Comparison of ENCODE assay signal across 8 mouse cellular contexts in genomic region chr7:141048226-141049218, GRCm38 (mm10). TPM values are rescaled to one million over a fixed set of nuclear protein-coding genes. Genes with fewer than 3 reads are reported as not detected.
DNase-seq lines count a peak whose midpoint lies in the region; ATAC-seq and TF ChIP-seq lines count a peak whose summit lies in the region.

No protein-coding gene starts in this region.

- TF ChIP-seq CTCF in hindbrain, postnatal 0 days (IDR thresholded peaks at IDR 0.05; ENCODE audit: low read depth) = peak; percentile 93

- peak overlapping the region; percentile 39 for H3K4me3 ChIP-seq in hindbrain, postnatal 0 days (ENCODE audit: low read length)
- peak overlapping the region; percentile 11; the same call in 1 of the 2 replicates for H3K4me3 ChIP-seq in macrophage (ENCODE audit: inconsistent target)

- peak; percentile 84 for ATAC-seq in activated CD4-positive, CD25-positive, alpha-beta regulatory T cell, adult 4 months
- peak; percentile 64 for ATAC-seq in common myeloid progenitor, adult 5-6 weeks (replicated peaks; ENCODE audit: low read depth, poor library complexity, severe bottlenecking)
- peak; percentile 94 for ATAC-seq in hindbrain, postnatal 0 days

- H3K4me1 ChIP-seq in hindbrain, postnatal 0 days (ENCODE audit: insufficient read depth, low read length) = peaks cover 4% of the 10 kb centered on the region; the same call in 1 of the 2 replicates

- peak overlapping the region; percentile 28; the same call in 1 of the 2 replicates for H3K9ac ChIP-seq in hindbrain, postnatal 0 days (replicated peaks; ENCODE audit: low read length)

- no peaks in the 10 kb centered on the region for H3K27me3 ChIP-seq in hindbrain, postnatal 0 days (ENCODE audit: insufficient read depth, low read length)

- H3K36me3 ChIP-seq in hindbrain, postnatal 0 days (ENCODE audit: insufficient read depth, low read length) = no peaks in the 10 kb centered on the region
- H3K36me3 ChIP-seq in macrophage (ENCODE audit: inconsistent target) = no peaks in the 10 kb centered on the region

- no peaks in the 10 kb centered on the region for H3K79me2 ChIP-seq in macrophage (ENCODE audit: inconsistent target)

- DNase-seq in gastrocnemius, adult 8-10 months (ENCODE audit: low spot score in 2 of 2) = peak; percentile 80 to 87
- peak; percentile 93 for DNase-seq in hindbrain, postnatal 0 days (ENCODE audit: low spot score)
- peak; percentile 90 to 94 for DNase-seq in left cerebral cortex, adult 18-20 months (ENCODE audit: low spot score in 2 of 2)
- peak; percentile 81 for DNase-seq in retina, postnatal 7 days (ENCODE audit: low read depth, low spot score)
- DNase-seq in urinary bladder, adult 18-20 months (ENCODE audit: low spot score in 2 of 2) = peak; percentile 83 to 88

- peak overlapping the region; percentile 77 for H3K27ac ChIP-seq in hindbrain, postnatal 0 days
- H3K27ac ChIP-seq in macrophage = peak overlapping the region; percentile 46

- H3K9me3 ChIP-seq in hindbrain, postnatal 0 days (ENCODE audit: low read length) = no peaks in the 10 kb centered on the region

- H3K4me2 ChIP-seq in hindbrain, postnatal 0 days (ENCODE audit: low read depth, low read length) = peak overlapping the region; percentile 84

- 7% methylated on average over 21 of the region's 21 CpGs for WGBS in hindbrain, postnatal 0 days
- 3% methylated on average over 21 of the region's 21 CpGs for whole genome bisulfite sequencing in macrophage (ENCODE audit: missing documents)

RNA-seq across cellular contexts. Expression of gene B4galnt4, which starts 12.4 kb away (rescaled TPM):
- 10 to 100 TPM in 1 of 2 experiments, 1 to 10 TPM in 1; 6.4 to 11.9 TPM for polyA plus RNA-seq in activated CD4-positive, CD25-positive, alpha-beta regulatory T cell, adult 4 months (2017; shearing (Covaris generic))
- total RNA-seq in common myeloid progenitor, adult 5-6 weeks (2017) = 0.19 and 0.82 TPM in 2 replicates
- under 1 TPM in 2 of 4 experiments, not detected in 2; 0.20 to 0.59 TPM for total RNA-seq in gastrocnemius, adult 8-10 months (2022)
- total RNA-seq in hindbrain, postnatal 0 days (2014; rRNA removed) = 115 and 124 TPM in 2 replicates
- 41.8 and 46.2 TPM in 2 replicates for polyA plus RNA-seq in hindbrain, postnatal 0 days (2015; fragmentation: Nextera tagmentation; extraction: Ambion mirVana)
- 10 to 100 TPM; 85.9 to 86.1 TPM for total RNA-seq in left cerebral cortex, adult 18-20 months (2021)
- total RNA-seq in macrophage (2018; cell fraction: chromatin; rRNA removed) = not detected
- not detected for total RNA-seq in macrophage (2018; cell fraction: cytosol; rRNA removed)
- 1 to 10 TPM in 1 of 26 experiments, not detected in 25; 3.1 TPM for total RNA-seq in macrophage (2018; cell fraction: nucleus; rRNA removed)
- not detected in 3 replicates for polyA plus RNA-seq in macrophage (2018)

RNA-seq across cellular contexts. Expression of gene Gm17387, which starts 19.6 kb away (rescaled TPM):
- polyA plus RNA-seq in activated CD4-positive, CD25-positive, alpha-beta regulatory T cell, adult 4 months (2017; shearing (Covaris generic)) = not detected
- not detected in 2 replicates for total RNA-seq in common myeloid progenitor, adult 5-6 weeks (2017)
- total RNA-seq in gastrocnemius, adult 8-10 months (2022) = not detected
- total RNA-seq in hindbrain, postnatal 0 days (2014; rRNA removed) = not detected in 2 replicates
- polyA plus RNA-seq in hindbrain, postnatal 0 days (2015; fragmentation: Nextera tagmentation; extraction: Ambion mirVana) = not detected in 2 replicates
- not detected for total RNA-seq in left cerebral cortex, adult 18-20 months (2021)
- total RNA-seq in macrophage (2018; cell fraction: chromatin; rRNA removed) = not detected
- total RNA-seq in macrophage (2018; cell fraction: cytosol; rRNA removed) = not detected
- not detected for total RNA-seq in macrophage (2018; cell fraction: nucleus; rRNA removed)
- polyA plus RNA-seq in macrophage (2018) = not detected in 3 replicates

RNA-seq across cellular contexts. Expression of gene Pkp3, which starts 29.5 kb away (rescaled TPM):
- polyA plus RNA-seq in activated CD4-positive, CD25-positive, alpha-beta regulatory T cell, adult 4 months (2017; shearing (Covaris generic)) = 100 to 1,000 TPM; 365 to 380 TPM
- total RNA-seq in common myeloid progenitor, adult 5-6 weeks (2017) = 0.19 and 3.4 TPM in 2 replicates
- total RNA-seq in gastrocnemius, adult 8-10 months (2022) = not detected
- 0.58 TPM in 1 of 2 replicates, not detected in the other for total RNA-seq in hindbrain, postnatal 0 days (2014; rRNA removed)
- 0.29 TPM in 1 of 2 replicates, not detected in the other for polyA plus RNA-seq in hindbrain, postnatal 0 days (2015; fragmentation: Nextera tagmentation; extraction: Ambion mirVana)
- under 1 TPM; 0.26 to 0.33 TPM for total RNA-seq in left cerebral cortex, adult 18-20 months (2021)
- total RNA-seq in macrophage (2018; cell fraction: chromatin; rRNA removed) = not detected
- total RNA-seq in macrophage (2018; cell fraction: cytosol; rRNA removed) = under 1 TPM; 0.17 to 0.51 (median 0.26) TPM
- total RNA-seq in macrophage (2018; cell fraction: nucleus; rRNA removed) = under 1 TPM in 1 of 26 experiments, not detected in 25; 0.66 TPM
- polyA plus RNA-seq in macrophage (2018) = not detected in 3 replicates

RNA-seq across cellular contexts. Expression of gene Ifitm6, which starts 30.8 kb away (rescaled TPM):
- under 1 TPM; 0.70 to 0.92 TPM for polyA plus RNA-seq in activated CD4-positive, CD25-positive, alpha-beta regulatory T cell, adult 4 months (2017; shearing (Covaris generic))
- total RNA-seq in common myeloid progenitor, adult 5-6 weeks (2017) = 8.2 TPM in 1 of 2 replicates, not detected in the other
- not detected for total RNA-seq in gastrocnemius, adult 8-10 months (2022)
- 0.37 and 0.50 TPM in 2 replicates for total RNA-seq in hindbrain, postnatal 0 days (2014; rRNA removed)
- polyA plus RNA-seq in hindbrain, postnatal 0 days (2015; fragmentation: Nextera tagmentation; extraction: Ambion mirVana) = 0.67 and 0.69 TPM in 2 replicates
- under 1 TPM in 1 of 2 experiments, not detected in 1; 0.61 TPM for total RNA-seq in left cerebral cortex, adult 18-20 months (2021)
- total RNA-seq in macrophage (2018; cell fraction: chromatin; rRNA removed) = 1 to 10 TPM in 6 of 26 experiments, not detected in 20; 1.2 to 2.9 (median 1.8) TPM
- total RNA-seq in macrophage (2018; cell fraction: cytosol; rRNA removed) = 10 to 100 TPM in 10 of 26 experiments, 1 to 10 TPM in 16; 4.2 to 19.2 (median 9.2) TPM
- total RNA-seq in macrophage (2018; cell fraction: nucleus; rRNA removed) = 10 to 100 TPM in 6 of 26 experiments, 1 to 10 TPM in 18, not detected in 2; 1.1 to 15.3 (median 3.5) TPM
- 4.1 to 21.4 TPM (median 7.4 TPM) in 3 replicates for polyA plus RNA-seq in macrophage (2018)

RNA-seq across cellular contexts. Expression of gene Ifitm3, which starts 38.0 kb away (rescaled TPM):
- polyA plus RNA-seq in activated CD4-positive, CD25-positive, alpha-beta regulatory T cell, adult 4 months (2017; shearing (Covaris generic)) = 10 to 100 TPM; 17.0 to 23.4 TPM
- total RNA-seq in common myeloid progenitor, adult 5-6 weeks (2017) = 143 and 146 TPM in 2 replicates
- 10 to 100 TPM; 20.8 to 38.8 (median 27.1) TPM for total RNA-seq in gastrocnemius, adult 8-10 months (2022)
- 29.3 and 41.7 TPM in 2 replicates for total RNA-seq in hindbrain, postnatal 0 days (2014; rRNA removed)
- 92.8 and 93.3 TPM in 2 replicates for polyA plus RNA-seq in hindbrain, postnatal 0 days (2015; fragmentation: Nextera tagmentation; extraction: Ambion mirVana)
- 10 to 100 TPM; 12.9 to 13.6 TPM for total RNA-seq in left cerebral cortex, adult 18-20 months (2021)
- total RNA-seq in macrophage (2018; cell fraction: chromatin; rRNA removed) = 100 to 1,000 TPM in 1 of 26 experiments, 10 to 100 TPM in 24, 1 to 10 TPM in 1; 9.6 to 127 (median 52.2) TPM
- total RNA-seq in macrophage (2018; cell fraction: cytosol; rRNA removed) = 1,000 to 10,000 TPM in 24 of 26 experiments, 100 to 1,000 TPM in 2; 864 to 4,013 (median 2,083) TPM
- total RNA-seq in macrophage (2018; cell fraction: nucleus; rRNA removed) = 1,000 to 10,000 TPM in 1 of 26 experiments, 100 to 1,000 TPM in 24, 10 to 100 TPM in 1; 97.6 to 1,118 (median 541) TPM
- polyA plus RNA-seq in macrophage (2018) = 596 to 2,531 TPM (median 1,114 TPM) in 3 replicates

Comparison
In these comparisons a context has a peak if more than half of its experiments do, and no peak if none do; other contexts are left out.
1. Peak in every context shown above with its lines: DNase-seq, ATAC-seq, H3K4me3 ChIP-seq and H3K27ac ChIP-seq.
2. RNA of gene B4galnt4, which starts 12.4 kb away (total RNA-seq): 115 to 124 TPM in hindbrain, postnatal 0 days and 85.9 to 86.1 TPM in left cerebral cortex, adult 18-20 months; 0.19 to 0.82 TPM in common myeloid progenitor, adult 5-6 weeks and 0.20 to 0.59 TPM in gastrocnemius, adult 8-10 months; every median in the first group is over 10 times any median in the second.